ENCODE assay signal across 13 mouse cellular contexts in genomic region chr3:69548704-69549455, GRCm38 (mm10). TPM values are rescaled to one million over a fixed set of nuclear protein-coding genes. Genes with fewer than 3 reads are reported as not detected.
DNase-seq lines count a peak whose midpoint lies in the region; ATAC-seq and TF ChIP-seq lines count a peak whose summit lies in the region.
"Had no signal": no experiment of that assay in that cellular context is flagged by ENCODE, and none has a peak within 500 bp of the region (broad histone marks: within the 10 kb centered on the region; RNA-seq: fewer than 3 reads in every experiment).

No protein-coding gene starts in this region.

- H3K9me3 ChIP-seq in heart, embryonic 12.5 days (replicated peaks) = no peaks in the 10 kb centered on the region
- no peaks in the 10 kb centered on the region for H3K9me3 ChIP-seq in lung, postnatal 0 days (ENCODE audit: low read length)
- no peaks in the 10 kb centered on the region for H3K9me3 ChIP-seq in intestine, postnatal 0 days (ENCODE audit: control insufficient read depth)
- H3K9me3 ChIP-seq: kidney, embryonic 15.5 days; limb, embryonic 15.5 days had no signal

- TF ChIP-seq CTCF in lung, postnatal 0 days (IDR thresholded peaks at IDR 0.05) = no peak
- no peak for TF ChIP-seq CTCF in lung, adult 2 months (IDR thresholded peaks at IDR 0.05; ENCODE audit: insufficient read depth, low read length)
- no peak for TF ChIP-seq CTCF in intestine, postnatal 0 days (IDR thresholded peaks at IDR 0.05; ENCODE audit: low read depth)

- DNase-seq in heart, postnatal 36 days = no peak
- DNase-seq in lung, postnatal 0 days (ENCODE audit: low spot score) = no peak
- DNase-seq in lung, adult 2 months = no peak
- DNase-seq in cerebellum, postnatal 10 days = peak; percentile 86 to 87
- peak; percentile 49 for DNase-seq in retina, postnatal 1 day
- DNase-seq: adrenal gland, postnatal 36 days; thymus, adult 18-20 months had no signal

- peaks cover 4% of the 10 kb centered on the region; the same call in 1 of the 2 replicates for H3K36me3 ChIP-seq in heart, embryonic 12.5 days
- no peaks in the 10 kb centered on the region for H3K36me3 ChIP-seq in lung, postnatal 0 days (ENCODE audit: insufficient read depth, low read length)
- no peaks in the 10 kb centered on the region for H3K36me3 ChIP-seq in intestine, postnatal 0 days (ENCODE audit: control insufficient read depth, insufficient read depth)
- H3K36me3 ChIP-seq: kidney, embryonic 15.5 days; limb, embryonic 15.5 days had no signal

- no peak overlapping the region for H3K27ac ChIP-seq in heart, embryonic 12.5 days (ENCODE audit: poor library complexity, severe bottlenecking)
- H3K27ac ChIP-seq in lung, postnatal 0 days (ENCODE audit: low read length) = no peak overlapping the region
- no peak overlapping the region for H3K27ac ChIP-seq in intestine, postnatal 0 days (ENCODE audit: low read depth, low read length)
- H3K27ac ChIP-seq: kidney, embryonic 15.5 days; limb, embryonic 15.5 days; macrophage had no signal

- intact Hi-C loops in heart, postnatal 36 days (cut with DNase I) = no loop called here

- no peak overlapping the region for H3K9ac ChIP-seq in heart, embryonic 12.5 days
- no peak overlapping the region for H3K9ac ChIP-seq in lung, postnatal 0 days (replicated peaks; ENCODE audit: low read depth)
- no peak overlapping the region for H3K9ac ChIP-seq in intestine, postnatal 0 days (ENCODE audit: low read depth, low read length)
- H3K9ac ChIP-seq: kidney, embryonic 15.5 days; limb, embryonic 15.5 days had no signal

- no peaks in the 10 kb centered on the region for H3K27me3 ChIP-seq in heart, embryonic 12.5 days (replicated peaks)
- no peaks in the 10 kb centered on the region for H3K27me3 ChIP-seq in lung, postnatal 0 days (replicated peaks; ENCODE audit: insufficient read depth, low read length)
- H3K27me3 ChIP-seq in intestine, postnatal 0 days (replicated peaks; ENCODE audit: control insufficient read depth, insufficient read depth, low read length) = no peaks in the 10 kb centered on the region
- H3K27me3 ChIP-seq: CH12.LX; kidney, embryonic 15.5 days; limb, embryonic 15.5 days had no signal

- TF ChIP-seq EP300 in lung, postnatal 0 days (IDR thresholded peaks at IDR 0.05) = no peak

- H3K4me1 ChIP-seq in heart, embryonic 12.5 days (replicated peaks) = peaks cover 9% of the 10 kb centered on the region; the same call in 1 of the 2 replicates
- H3K4me1 ChIP-seq in lung, postnatal 0 days (ENCODE audit: insufficient read depth, low read depth, low read length) = no peaks in the 10 kb centered on the region
- H3K4me1 ChIP-seq in lung, adult 2 months (ENCODE audit: control insufficient read depth, insufficient read depth, low read length) = no peaks in the 10 kb centered on the region
- H3K4me1 ChIP-seq in intestine, postnatal 0 days (replicated peaks; ENCODE audit: control insufficient read depth, insufficient read depth, low read length) = no peaks in the 10 kb centered on the region
- H3K4me1 ChIP-seq: kidney, embryonic 15.5 days; limb, embryonic 15.5 days had no signal

- H3K4me2 ChIP-seq in heart, embryonic 12.5 days = peak overlapping the region; percentile 36
- H3K4me2 ChIP-seq in lung, postnatal 0 days (replicated peaks; ENCODE audit: low read depth, low read length) = no peak overlapping the region
- no peak overlapping the region for H3K4me2 ChIP-seq in intestine, postnatal 0 days (replicated peaks; ENCODE audit: low read depth)
- H3K4me2 ChIP-seq: kidney, embryonic 15.5 days; limb, embryonic 15.5 days had no signal

- H3K4me3 ChIP-seq in heart, embryonic 12.5 days = no peak overlapping the region
- no peak overlapping the region for H3K4me3 ChIP-seq in lung, postnatal 0 days (ENCODE audit: low read depth, low read length)
- H3K4me3 ChIP-seq in lung, adult 2 months (replicated peaks; ENCODE audit: extremely low read depth, low read depth, low read length) = no peak overlapping the region
- H3K4me3 ChIP-seq in intestine, postnatal 0 days (ENCODE audit: low read depth, low read length) = no peak overlapping the region
- H3K4me3 ChIP-seq: kidney, embryonic 15.5 days; limb, embryonic 15.5 days had no signal

- TF ChIP-seq POLR2A in lung, adult 2 months (IDR thresholded peaks at IDR 0.05; ENCODE audit: borderline replicate concordance, extremely low read depth, low read depth, low read length) = no peak

- 46% methylated on average over 22 of the region's 22 CpGs for WGBS in heart, embryonic 12.5 days
- 60% methylated on average over 22 of the region's 22 CpGs for WGBS in lung, postnatal 0 days
- WGBS in lung, adult 2 months = 58% methylated on average over 22 of the region's 22 CpGs
- 78% methylated on average over 22 of the region's 22 CpGs for WGBS in intestine, postnatal 0 days

- ATAC-seq in heart, embryonic 12.5 days (ENCODE audit: insufficient number of reproducible peaks, low FRiP score) = no peak
- ATAC-seq in lung, postnatal 0 days = peak; percentile 33
- ATAC-seq in intestine, postnatal 0 days = no peak

RNA-seq across cellular contexts. Expression of gene B3galnt1, which starts 49.9 kb away (rescaled TPM):
- 27.3 TPM in 2 replicates for polyA plus RNA-seq in heart, embryonic 12.5 days (2016; fragmentation: Nextera tagmentation; extraction: Ambion mirVana)
- 1 to 10 TPM; 2.0 to 3.4 TPM for total RNA-seq in heart, postnatal 36 days (2021)
- polyA plus RNA-seq in lung, postnatal 0 days (2015; fragmentation: Nextera tagmentation; extraction: Ambion mirVana) = 16.7 and 21.0 TPM in 2 replicates
- 4.7 and 5.4 TPM in 2 replicates for polyA plus RNA-seq in lung, adult 2 months (2012; rRNA removed)
- polyA plus RNA-seq in intestine, postnatal 0 days (2015; fragmentation: Nextera tagmentation; extraction: Ambion mirVana) = 21.6 and 21.8 TPM in 2 replicates

Comparison
In these comparisons a context has a peak if more than half of its experiments do, and no peak if none do; other contexts are left out.
1. DNase-seq: peak in cerebellum, postnatal 10 days (2 of 2) and retina, postnatal 1 day (single experiment); none in heart, postnatal 36 days (0 of 2), lung, postnatal 0 days (single experiment) and lung, adult 2 months (single experiment).